Mouse (Mus musculus) small intestine, adult 2 months (tissue): ENCODE data around the gene Ppp1r2. TPM values are rescaled to one million over a fixed set of nuclear protein-coding genes. Genes with fewer than 3 reads are reported as not detected.

Source experiments
- H3K27ac ChIP-seq: fragments of 200-500 bp; 2 replicates; pipeline ENCODE4 v1.5.1; 2012; ENCODE audit warnings: low read depth, low read length, control low read depth, inconsistent platforms; ENCODE audit not compliant: insufficient read depth
- H3K27me3 ChIP-seq: fragments of 200-500 bp; 2 replicates; pipeline ENCODE4 v1.6.1; 2012; ENCODE audit warnings: mild to moderate bottlenecking, moderate library complexity, low read length, inconsistent platforms; ENCODE audit not compliant: control insufficient read depth, insufficient read depth
- H3K36me3 ChIP-seq: fragments of 200-500 bp; 2 replicates; pipeline ENCODE4 v1.6.1; 2012; ENCODE audit warnings: mild to moderate bottlenecking, low read length, control low read depth, inconsistent platforms; ENCODE audit not compliant: control insufficient read depth, insufficient read depth
- H3K4me1 ChIP-seq: fragments of 200-500 bp; 2 replicates; pipeline ENCODE4 v1.6.1; 2012; ENCODE audit warnings: low read length, inconsistent platforms, mixed read lengths; ENCODE audit not compliant: control insufficient read depth, insufficient read depth, insufficient read length
- H3K4me3 ChIP-seq: fragments of 200-500 bp; 2 replicates; pipeline ENCODE4 v1.5.1; 2012; ENCODE audit warnings: low read depth, mild to moderate bottlenecking, control low read depth, inconsistent platforms, low read length, moderate library complexity
- CTCF ChIP-seq: fragments of 200-500 bp; IDR thresholded peaks from 2 replicates; pipeline ENCODE4 v1.5.1; 2012; ENCODE audit warnings: low read depth, mild to moderate bottlenecking, control low read depth, inconsistent platforms, low read length, moderate library complexity, mixed read lengths; ENCODE audit not compliant: insufficient replicate concordance, insufficient read length; ENCODE audit errors: extremely low read depth
- POLR2A ChIP-seq: fragments of 200-500 bp; IDR thresholded peaks from 2 replicates; pipeline ENCODE4 v1.6.1; 2012; ENCODE audit warnings: low read depth, mild to moderate bottlenecking, control low read depth, inconsistent platforms, low read length, moderate library complexity
- WGBS: fragments of 180-500 bp; shearing (Covaris S2); methylation state at CpG from one replicate; pipeline ENCODE4 v1.1.7; 2018; 5-methylcytosine and 5-hydroxymethylcytosine counted together
- polyA plus RNA-seq: library from polyadenylated mRNA; depleted of rRNA; stranded (reverse); fragments of >200 nt; gene quantifications from 2 replicates; pipeline ENCODE4 v1.2.3, GENCODE M21; 2012; rRNA removed

Ppp1r2 gene
- polyA plus RNA-seq, 1 experiment, result 83.9 TPM

DNA sequence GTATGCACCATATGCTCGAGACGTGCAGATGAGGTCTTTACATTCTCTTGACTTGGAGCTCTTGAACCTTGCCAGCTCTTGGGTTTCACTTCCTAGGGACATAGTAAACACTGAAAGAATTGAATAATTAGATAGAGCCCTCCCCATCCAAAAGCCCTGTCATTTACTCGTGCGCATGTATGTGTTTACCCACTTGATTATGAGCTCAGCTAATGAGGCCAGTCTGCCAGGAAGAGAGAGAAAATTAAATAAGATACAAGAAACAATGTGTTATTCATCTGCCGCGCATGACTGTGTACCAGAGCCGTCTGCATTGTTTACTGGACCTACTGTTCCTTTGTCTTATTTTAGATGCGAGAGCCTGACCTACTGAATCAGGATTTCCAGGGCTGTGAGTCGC is 63.6 kb downstream of the Ppp1r2 start:
- WGBS, result 58% methylated on average over 9 of the region's 9 CpGs
- no peaks in the 10 kb centered on the region for H3K4me1 ChIP-seq
- TF ChIP-seq POLR2A, result no peak
- TF ChIP-seq CTCF, result no peak
- no peak overlapping the region for H3K4me3 ChIP-seq
- no peaks in the 10 kb centered on the region for H3K27me3 ChIP-seq
- H3K36me3 ChIP-seq, result no peaks in the 10 kb centered on the region
- no peak overlapping the region for H3K27ac ChIP-seq

DNA sequence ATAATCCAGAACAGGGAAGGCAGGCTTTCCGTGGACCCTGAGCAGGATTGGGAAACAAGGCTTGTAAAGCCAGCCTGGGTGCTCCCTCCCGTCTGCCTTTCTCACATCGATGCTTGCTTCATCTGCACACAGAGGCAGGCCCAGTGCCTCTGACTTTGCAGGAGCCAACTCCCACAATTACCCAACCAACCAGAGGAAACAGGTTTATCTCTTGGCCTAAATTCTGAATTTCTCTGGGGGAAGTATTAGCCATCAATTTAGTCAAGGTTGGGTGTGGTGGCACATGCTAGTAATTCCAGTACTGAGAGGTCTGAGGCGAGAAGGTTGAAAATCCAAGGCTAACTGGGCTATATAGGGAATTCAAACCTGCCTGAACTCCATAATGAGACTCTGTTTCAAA is 64.6 kb downstream of the Ppp1r2 start:
- Histone ChIP-seq H3K36me3 (no peaks in the 10 kb centered on the region), H3K27ac (no peak overlapping the region), H3K4me1 (no peaks in the 10 kb centered on the region), H3K4me3 (no peak overlapping the region), H3K27me3 (no peaks in the 10 kb centered on the region)
- TF ChIP-seq CTCF (no peak), POLR2A (no peak)
- 33% methylated on average over 4 of the region's 4 CpGs for WGBS

DNA sequence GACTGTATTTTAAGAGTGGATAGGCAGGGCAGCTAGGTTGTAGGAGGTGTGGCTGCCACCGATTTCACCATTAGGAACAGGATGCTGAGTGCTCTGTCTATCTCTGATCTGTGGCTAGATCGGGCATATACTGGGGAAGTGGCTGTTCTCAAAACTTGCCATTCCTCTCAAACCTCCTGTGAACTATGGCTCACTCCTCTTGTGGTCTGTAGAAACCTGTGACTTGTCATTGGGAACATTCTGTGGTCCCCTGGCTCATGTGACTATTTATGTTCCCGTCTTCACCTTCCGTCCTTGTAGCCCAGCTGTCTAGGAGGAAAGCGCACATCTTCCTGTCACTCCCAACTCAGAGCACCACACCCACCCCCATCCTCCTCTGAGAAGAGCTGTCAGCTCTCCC is 65.2 kb downstream of the Ppp1r2 start:
- TF ChIP-seq POLR2A, result no peak
- no peak for TF ChIP-seq CTCF
- H3K27me3 ChIP-seq, result no peaks in the 10 kb centered on the region
- H3K27ac ChIP-seq, result no peak overlapping the region
- no peak overlapping the region for H3K4me3 ChIP-seq
- no peaks in the 10 kb centered on the region for H3K36me3 ChIP-seq
- WGBS, result 56% methylated on average over 5 of the region's 5 CpGs
- no peaks in the 10 kb centered on the region for H3K4me1 ChIP-seq

DNA sequence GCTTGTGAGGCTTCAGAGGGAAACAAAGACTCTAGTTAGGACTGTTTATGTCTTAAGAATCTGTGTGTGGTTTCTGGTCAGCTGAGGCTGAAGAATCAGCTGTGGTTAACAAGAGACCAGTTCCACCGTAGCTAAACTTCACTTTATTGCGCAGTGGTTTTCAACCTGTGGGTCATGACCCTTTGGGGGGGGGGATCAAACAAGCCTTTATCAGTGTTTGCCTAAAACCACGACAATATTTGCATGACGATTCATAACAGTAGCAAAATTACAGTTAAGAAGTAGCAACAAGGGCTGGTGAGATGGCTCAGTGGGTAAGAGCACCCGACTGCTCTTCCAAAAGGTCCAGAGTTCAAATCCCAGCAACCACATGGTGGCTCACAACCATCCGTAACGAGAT is 69.4 kb downstream of the Ppp1r2 start:
- WGBS, result 69% methylated on average over 7 of the region's 7 CpGs
- no peaks in the 10 kb centered on the region for H3K36me3 ChIP-seq
- no peak overlapping the region for H3K4me3 ChIP-seq
- TF ChIP-seq CTCF (no peak), POLR2A (no peak)
- H3K27me3 ChIP-seq, result no peaks in the 10 kb centered on the region
- no peak overlapping the region for H3K27ac ChIP-seq
- no peaks in the 10 kb centered on the region; the same call in 1 of the 2 replicates for H3K4me1 ChIP-seq

DNA sequence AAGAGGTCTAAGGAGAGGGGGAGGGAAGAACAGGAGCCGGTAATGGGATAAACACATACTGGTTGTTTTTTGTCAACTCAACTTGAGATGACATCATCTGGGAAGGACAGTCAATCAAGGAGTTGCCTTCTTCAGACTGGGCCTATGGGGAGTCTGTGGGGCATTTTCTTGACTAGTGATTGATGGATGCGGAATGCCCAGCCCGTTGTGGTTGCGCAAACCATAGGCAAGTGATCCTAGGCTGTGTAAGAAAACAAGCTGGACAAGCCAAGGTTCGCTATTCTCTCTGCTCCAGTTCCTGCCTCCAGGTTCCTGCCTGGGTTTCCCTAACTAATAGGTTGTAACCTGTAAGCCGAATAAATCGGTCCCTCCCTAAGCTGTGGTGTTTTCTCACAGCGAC is 69.9 kb downstream of the Ppp1r2 start:
- no peaks in the 10 kb centered on the region for H3K27me3 ChIP-seq
- H3K4me3 ChIP-seq, result no peak overlapping the region
- H3K4me1 ChIP-seq, result no peaks in the 10 kb centered on the region; the same call in 1 of the 2 replicates
- no peaks in the 10 kb centered on the region for H3K36me3 ChIP-seq
- no peak overlapping the region for H3K27ac ChIP-seq
- WGBS, result 87% methylated on average over 8 of the region's 8 CpGs
- TF ChIP-seq CTCF, result no peak
- TF ChIP-seq POLR2A, result no peak

DNA sequence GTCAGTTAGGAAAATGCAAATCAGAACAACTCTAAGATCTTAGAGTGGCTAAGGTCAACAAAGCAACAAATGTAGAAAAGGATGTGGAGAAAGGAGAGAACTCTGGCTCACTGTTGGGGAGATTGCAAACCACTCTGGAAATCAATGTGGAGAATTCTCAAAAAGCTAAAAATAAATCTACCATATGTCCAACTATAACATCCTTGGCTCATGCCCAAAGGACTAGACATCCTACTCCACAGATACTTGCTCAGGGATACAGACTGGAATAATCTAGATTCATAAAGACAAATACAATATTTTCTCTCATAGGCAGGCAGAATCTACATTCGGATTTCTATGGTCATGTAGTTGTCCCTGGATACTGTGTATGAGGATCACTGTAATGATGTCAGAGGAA is 70.9 kb downstream of the Ppp1r2 start:
- Histone ChIP-seq H3K4me3 (no peak overlapping the region), H3K36me3 (no peaks in the 10 kb centered on the region), H3K27ac (no peak overlapping the region), H3K4me1 (no peaks in the 10 kb centered on the region; the same call in 1 of the 2 replicates), H3K27me3 (no peaks in the 10 kb centered on the region)
- TF ChIP-seq CTCF, result no peak
- WGBS, result 81% methylated on average over 1 of the region's 1 CpGs

DNA sequence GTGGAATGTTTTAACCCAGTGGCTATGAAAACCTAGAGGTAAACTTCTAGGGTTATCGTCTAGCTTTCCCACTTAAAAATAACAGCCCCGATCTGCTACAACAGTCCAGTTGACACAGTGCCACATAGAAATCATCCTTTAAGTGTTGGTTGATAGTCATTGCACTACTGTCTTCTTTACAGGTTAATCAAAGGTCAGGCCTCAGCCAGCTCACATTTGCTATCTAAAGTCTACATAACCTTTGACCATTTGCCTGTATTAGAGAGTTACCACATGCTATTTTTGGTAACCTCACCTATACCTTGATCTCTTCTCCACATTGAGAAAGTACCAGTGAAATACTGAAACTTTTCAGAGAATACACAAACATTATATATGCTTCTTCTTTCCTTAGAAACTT is 73.4 kb downstream of the Ppp1r2 start:
- TF ChIP-seq POLR2A, result no peak
- TF ChIP-seq CTCF, result no peak
- Histone ChIP-seq H3K27me3 (no peaks in the 10 kb centered on the region), H3K4me1 (no peaks in the 10 kb centered on the region; the same call in none of the 2 replicates), H3K36me3 (no peaks in the 10 kb centered on the region), H3K4me3 (no peak overlapping the region), H3K27ac (no peak overlapping the region)
- WGBS, result 19% methylated on average over 2 of the region's 2 CpGs

Other genes with a start within 250 kb of the Ppp1r2 start
- 7.6 and 7.8 TPM in 2 replicates for gene Xxylt1, start 193.8 kb downstream of the Ppp1r2 start, polyA plus RNA-seq
- gene Acap2, start 74.0 kb downstream of the Ppp1r2 start, polyA plus RNA-seq, result 2.9 and 9.1 TPM in 2 replicates
- 0.06 and 0.35 TPM in 2 replicates for gene Apod, start 39.5 kb upstream of the Ppp1r2 start, polyA plus RNA-seq
- gene Bdh1, start 147.0 kb upstream of the Ppp1r2 start, polyA plus RNA-seq, result 51.0 and 83.3 TPM in 2 replicates